Mouse (Mus musculus) MEL (cell line): ENCODE measurements around the gene Serpina5. TPM values are rescaled to one million over a fixed set of nuclear protein-coding genes. Genes with fewer than 3 reads are reported as not detected.

Experiments
- DNase-seq: peaks from one replicate; pipeline ENCODE4 v3.0.0; 2011; ENCODE audit warnings: low read depth, low spot score
- H3K27ac ChIP-seq: 2 replicates; pipeline ENCODE4 v1.5.1; 2012; ENCODE audit warnings: low read depth, mild to moderate bottlenecking, control low read depth, low read length, moderate library complexity; ENCODE audit not compliant: control insufficient read depth
- H3K27me3 ChIP-seq, 2 experiments: fragments of 150-350 bp in 1 of 2; sonication (generic) in 1 of 2; 2 replicates each; pipeline ENCODE4 v1.6.1; 2012; ENCODE audit warnings: low read length in 2 of 2, mild to moderate bottlenecking in 2 of 2, improper control_type of control experiment in 1 of 2, moderate library complexity in 1 of 2; ENCODE audit not compliant: insufficient read depth in 2 of 2, control insufficient read depth in 1 of 2
- H3K36me3 ChIP-seq, 2 experiments: 2 replicates each; pipeline ENCODE4 v1.6.1; 2012 to 2014; ENCODE audit warnings: low read length in 2 of 2, improper control_type of control experiment in 1 of 2, inconsistent platforms in 1 of 2, mild to moderate bottlenecking in 1 of 2; ENCODE audit not compliant: insufficient read depth in 2 of 2, control insufficient read depth in 1 of 2
- H3K4me1 ChIP-seq, 2 experiments: fragments of 150-350 bp in 1 of 2; sonication (generic) in 1 of 2; 2 replicates each; pipeline ENCODE4 v1.6.1; 2012; ENCODE audit warnings: low read length in 2 of 2, improper control_type of control experiment in 1 of 2, mild to moderate bottlenecking in 1 of 2; ENCODE audit not compliant: insufficient read depth in 2 of 2, control insufficient read depth in 1 of 2
- H3K4me3 ChIP-seq, 2 experiments: fragments of 150-350 bp in 1 of 2; sonication (generic) in 1 of 2; 2 replicates each; pipeline ENCODE4 v1.5.1; 2012; ENCODE audit warnings: low read depth in 2 of 2, low read length in 2 of 2, mild to moderate bottlenecking in 2 of 2, moderate library complexity in 2 of 2, control low read depth in 1 of 2, improper control_type of control experiment in 1 of 2; ENCODE audit not compliant: control insufficient read depth in 1 of 2, insufficient read depth in 1 of 2
- H3K79me2 ChIP-seq: 2 replicates; pipeline ENCODE4 v1.6.1; 2012; ENCODE audit warnings: mild to moderate bottlenecking, low read length, moderate library complexity; ENCODE audit not compliant: control insufficient read depth, poor library complexity, insufficient read depth
- H3K9ac ChIP-seq: 2 replicates; pipeline ENCODE4 v1.6.1; 2012; ENCODE audit warnings: low read depth, mild to moderate bottlenecking, control low read depth, low read length, moderate library complexity; ENCODE audit not compliant: control insufficient read depth, poor library complexity, severe bottlenecking
- H3K9me3 ChIP-seq: fragments of 150-350 bp; sonication (generic); replicated peaks from 2 replicates; pipeline ENCODE4 v1.6.1; 2012; ENCODE audit warnings: mild to moderate bottlenecking, low read length, improper control_type of control experiment, moderate library complexity; ENCODE audit not compliant: insufficient read depth
- BHLHE40 ChIP-seq: IDR thresholded peaks from 2 replicates; pipeline ENCODE4 v1.6.1; 2012; ENCODE audit warnings: low read depth, mild to moderate bottlenecking, inconsistent platforms, low read length, improper control_type of control experiment, borderline replicate concordance
- EP300 ChIP-seq, 2 experiments: IDR thresholded peaks; 2 replicates each; pipeline ENCODE4 v1.6.1; 2011; ENCODE audit warnings: improper control_type of control experiment in 2 of 2, low read length in 2 of 2, low read depth in 1 of 2, mild to moderate bottlenecking in 1 of 2
- ETS1 ChIP-seq: IDR thresholded peaks from 2 replicates; pipeline ENCODE4 v1.6.1; 2012; ENCODE audit warnings: low read depth, mild to moderate bottlenecking, inconsistent platforms, low read length, improper control_type of control experiment, moderate library complexity
- KAT2A ChIP-seq: conservative IDR thresholded peaks from 2 replicates; pipeline ENCODE4 v1.6.1; 2012; ENCODE audit warnings: low read depth, low read length, improper control_type of control experiment, inconsistent platforms
- MAFK ChIP-seq: IDR thresholded peaks from 2 replicates; pipeline ENCODE4 v1.6.1; 2011; ENCODE audit warnings: low read depth, mild to moderate bottlenecking, low read length, improper control_type of control experiment, borderline replicate concordance
- MAX ChIP-seq: IDR thresholded peaks from 2 replicates; pipeline ENCODE4 v1.6.1; 2011; ENCODE audit warnings: low read length, improper control_type of control experiment
- MAZ ChIP-seq: IDR thresholded peaks from 2 replicates; pipeline ENCODE4 v1.6.1; 2012; ENCODE audit warnings: low read depth, mild to moderate bottlenecking, inconsistent platforms, low read length, improper control_type of control experiment
- MYB ChIP-seq: IDR thresholded peaks from 2 replicates; pipeline ENCODE4 v1.6.1; 2011; ENCODE audit warnings: mild to moderate bottlenecking, low read depth, low read length, improper control_type of control experiment
- MYC ChIP-seq: IDR thresholded peaks from 2 replicates; pipeline ENCODE4 v1.6.1; 2011; ENCODE audit warnings: low read depth, mild to moderate bottlenecking, low read length, improper control_type of control experiment, moderate library complexity
- NELFE ChIP-seq: IDR thresholded peaks from 2 replicates; pipeline ENCODE4 v1.6.1; 2011; ENCODE audit warnings: low read depth, low read length, improper control_type of control experiment
- NRF1 ChIP-seq: IDR thresholded peaks from 2 replicates; pipeline ENCODE4 v1.6.1; 2014; ENCODE audit warnings: low read depth, mild to moderate bottlenecking, inconsistent platforms, low read length, improper control_type of control experiment, moderate library complexity; ENCODE audit not compliant: poor library complexity, insufficient read depth, severe bottlenecking
- POLR2AphosphoS5 ChIP-seq: IDR thresholded peaks from 2 replicates; pipeline ENCODE4 v1.6.1; 2012; ENCODE audit warnings: low read depth, borderline replicate concordance, mild to moderate bottlenecking, inconsistent platforms, low read length, moderate library complexity, mixed read lengths
- TAL1 ChIP-seq: IDR thresholded peaks from 2 replicates; pipeline ENCODE4 v1.6.1; 2012; ENCODE audit warnings: mild to moderate bottlenecking, inconsistent platforms, low read length, moderate library complexity, mixed read lengths
- TBP ChIP-seq: IDR thresholded peaks from 2 replicates; pipeline ENCODE4 v1.8.0; 2011; ENCODE audit warnings: low read depth, low read length, improper control_type of control experiment
- UBTF ChIP-seq: IDR thresholded peaks from 2 replicates; pipeline ENCODE4 v1.6.1; 2012; ENCODE audit warnings: low read depth, mild to moderate bottlenecking, inconsistent platforms, low read length, improper control_type of control experiment, moderate library complexity, borderline replicate concordance; ENCODE audit not compliant: insufficient read depth
- USF1 ChIP-seq: IDR thresholded peaks from 2 replicates; pipeline ENCODE4 v1.6.1; 2014; ENCODE audit warnings: low read depth, mild to moderate bottlenecking, inconsistent platforms, low read length, improper control_type of control experiment, moderate library complexity
- USF2 ChIP-seq, 2 experiments: IDR thresholded peaks; 2 replicates each; pipeline ENCODE4 v1.6.1; 2011 to 2012; ENCODE audit warnings: improper control_type of control experiment in 2 of 2, low read length in 2 of 2, borderline replicate concordance in 1 of 2, inconsistent platforms in 1 of 2, low read depth in 1 of 2, mild to moderate bottlenecking in 1 of 2; ENCODE audit not compliant: insufficient read depth in 1 of 2
- polyA plus RNA-seq, 2 experiments: library from polyadenylated mRNA; stranded (reverse) in 1 of 2; unstranded in 1 of 2; fragments of >175 nt in 1 of 2; fragments of >200 nt in 1 of 2; gene quantifications; 2 replicates each; pipeline versions ENCODE4 v1.2.1 to v1.2.4; 2012; ENCODE audit warnings: low replicate concordance in 2 of 2, low read depth in 1 of 2; ENCODE audit not compliant: insufficient read length in 2 of 2, insufficient read depth in 1 of 2, missing spikeins in 1 of 2
- total RNA-seq: library from RNA; depleted of rRNA; stranded (reverse); fragments of 300-350 nt; gene quantifications from 2 replicates; pipeline ENCODE4 v1.2.3, GENCODE M21; 2012

Gene Serpina5
- total and polyA plus RNA-seq, 3 experiments, result not detected

DNA sequence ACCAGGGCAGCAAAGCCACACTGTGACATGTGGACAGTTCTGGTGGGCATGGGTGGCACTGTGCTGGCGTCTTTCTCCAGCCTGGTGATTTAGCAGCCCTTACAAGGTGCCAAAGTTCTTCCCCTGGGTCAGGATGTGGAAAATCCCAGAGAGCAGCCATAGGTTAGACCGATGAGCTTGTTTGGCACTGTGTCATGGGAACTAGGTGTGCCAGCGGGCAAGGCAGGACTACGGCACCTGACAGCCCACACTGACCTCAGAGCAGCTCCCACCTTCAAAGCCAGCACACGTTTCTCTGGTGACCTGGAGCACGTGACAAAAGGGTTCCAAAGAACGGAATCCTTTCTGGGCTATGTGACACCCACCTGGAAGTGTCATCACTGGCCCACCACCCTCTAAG lies 43.4 kb upstream of the Serpina5 start:
- H3K27ac ChIP-seq, result no peak overlapping the region
- H3K4me1 ChIP-seq, result no peaks in the 10 kb centered on the region
- no peaks in the 10 kb centered on the region for H3K36me3 ChIP-seq
- no peaks in the 10 kb centered on the region; a peak in 1 of 4 replicates for H3K27me3 ChIP-seq
- H3K9me3 ChIP-seq, result no peaks in the 10 kb centered on the region
- TF ChIP-seq TAL1 (no peak), MAFK (no peak), NRF1 (no peak), MAX (no peak), NELFE (no peak), USF2 (IDR thresholded peaks at IDR 0.05; ENCODE audit: borderline replicate concordance in 1 of 2, insufficient read depth in 1 of 2, low read depth in 1 of 2, low read length in 2 of 2) (no peak), MYC (no peak)
- no peaks in the 10 kb centered on the region for H3K79me2 ChIP-seq
- no peak overlapping the region for H3K4me3 ChIP-seq
- H3K9ac ChIP-seq, result no peak overlapping the region
- DNase-seq, result no peak

DNA sequence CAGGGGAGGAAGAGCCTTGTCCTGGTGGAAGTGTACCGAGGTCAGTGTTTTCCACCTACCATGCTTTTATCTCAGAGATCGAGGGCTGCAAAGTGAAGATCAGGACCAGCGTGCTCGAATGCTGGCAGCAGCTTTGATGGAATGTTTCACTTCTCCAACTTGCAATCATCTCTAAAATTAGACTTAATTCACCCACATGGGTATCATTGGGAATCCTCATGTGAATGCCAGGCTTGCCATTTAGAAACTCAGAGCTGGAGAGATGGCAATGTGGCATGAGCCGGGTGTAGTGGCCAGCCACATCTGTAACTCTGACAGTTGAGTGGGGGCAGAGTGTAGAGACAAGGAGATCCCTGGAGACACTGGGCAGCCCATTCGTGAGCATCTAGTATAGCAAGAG lies 40.8 kb upstream of the Serpina5 start:
- DNase-seq, result no peak
- Histone ChIP-seq H3K4me1 (no peaks in the 10 kb centered on the region), H3K27me3 (no peaks in the 10 kb centered on the region), H3K9ac (no peak overlapping the region), H3K27ac (no peak overlapping the region), H3K4me3 (no peak overlapping the region), H3K36me3 (no peaks in the 10 kb centered on the region), H3K9me3 (no peaks in the 10 kb centered on the region), H3K79me2 (no peaks in the 10 kb centered on the region)
- TF ChIP-seq POLR2AphosphoS5 (no peak), UBTF (no peak), NELFE (no peak), ETS1 (no peak), EP300 (IDR thresholded peaks at IDR 0.05; ENCODE audit: low read depth in 1 of 2, low read length in 2 of 2) (no peak), MAFK (no peak), TBP (no peak)

GRCm38 (mm10) chr12:104061862-104062261 lies 39.1 kb upstream of the Serpina5 start:
- no peak overlapping the region for H3K4me3 ChIP-seq
- H3K27me3 ChIP-seq, result no peaks in the 10 kb centered on the region
- no peaks in the 10 kb centered on the region for H3K4me1 ChIP-seq
- no peaks in the 10 kb centered on the region for H3K36me3 ChIP-seq
- H3K27ac ChIP-seq, result no peak overlapping the region
- no peaks in the 10 kb centered on the region for H3K9me3 ChIP-seq
- no peak overlapping the region for H3K9ac ChIP-seq
- TF ChIP-seq USF1 (no peak), BHLHE40 (no peak), MYB (no peak), MAZ (no peak), KAT2A (no peak)
- H3K79me2 ChIP-seq, result no peaks in the 10 kb centered on the region
- DNase-seq, result peak; percentile 7
